Mouse (Mus musculus): ENCODE measurements around the gene Cacna1a. TPM values are rescaled to one million over a fixed set of nuclear protein-coding genes. Genes with fewer than 3 reads are reported as not detected.
A peak's percentile ranks its signal among the peaks of the same experiment; 100 is the strongest.

Cacna1a gene
- total RNA-seq, 2 experiments from 2014 or later, result 3.2 to 3.3 TPM

DNA sequence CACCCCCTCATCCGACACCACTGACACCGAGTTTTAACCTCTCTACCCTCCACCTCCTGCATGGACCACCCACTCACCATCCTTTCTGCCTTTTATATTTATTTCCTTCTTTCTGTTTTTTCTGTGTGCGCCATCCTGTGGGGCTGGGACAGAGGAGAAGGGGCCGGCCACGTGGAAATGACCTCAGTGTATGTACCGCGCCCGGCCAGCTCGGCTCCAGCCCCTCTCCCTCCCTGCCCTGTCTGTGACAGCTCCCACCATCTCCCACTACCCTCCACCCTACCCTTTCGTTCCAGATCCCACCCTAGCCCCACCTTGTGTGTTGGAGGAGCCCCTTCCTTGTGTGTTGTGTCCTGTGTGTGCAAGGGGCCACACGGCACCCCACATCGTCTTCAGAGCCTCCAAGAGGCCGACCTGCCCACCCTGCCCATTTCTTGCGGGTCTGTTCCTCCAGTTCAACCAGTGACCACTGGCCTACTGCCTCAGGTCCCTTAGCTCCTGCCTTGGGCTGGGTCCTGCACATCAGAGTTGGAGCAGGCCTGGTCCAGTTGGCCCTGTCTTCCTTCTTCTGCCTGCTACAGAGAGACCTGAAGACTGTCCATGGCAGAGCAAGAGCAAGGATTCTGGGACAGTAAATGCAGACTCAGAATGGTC is 247.3 kb downstream of the Cacna1a start:
- no peak for DNase-seq (ENCODE audit: low spot score)

DNA sequence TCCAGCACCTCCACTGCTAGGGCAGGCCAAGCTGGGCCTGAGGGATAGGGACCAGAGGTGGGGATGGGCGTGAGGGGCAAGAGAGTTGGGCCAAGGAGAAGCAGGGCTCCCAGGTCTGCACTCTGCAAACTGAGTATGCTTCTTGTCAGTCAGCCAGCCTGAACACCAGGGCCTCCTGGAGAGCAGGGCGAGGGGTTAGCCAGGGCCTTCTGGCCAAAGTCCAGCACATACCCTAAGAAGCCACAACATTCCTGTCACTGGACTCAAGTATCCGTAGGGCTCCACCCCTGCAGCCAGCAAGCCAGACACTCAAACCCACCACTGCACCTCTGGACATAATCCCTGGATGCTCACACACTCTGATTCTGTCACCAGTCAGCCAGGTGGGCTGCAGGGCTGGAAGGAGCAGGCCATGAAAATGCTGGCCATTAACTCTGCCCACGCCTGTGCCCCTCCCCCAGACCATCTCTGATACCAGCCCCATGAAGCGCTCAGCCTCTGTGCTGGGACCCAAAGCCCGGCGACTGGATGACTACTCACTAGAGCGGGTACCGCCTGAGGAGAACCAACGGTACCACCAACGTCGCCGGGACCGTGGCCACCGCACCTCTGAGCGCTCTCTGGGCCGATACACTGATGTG is 247.9 kb downstream of the Cacna1a start:
- no peak for DNase-seq (ENCODE audit: low spot score)

DNA sequence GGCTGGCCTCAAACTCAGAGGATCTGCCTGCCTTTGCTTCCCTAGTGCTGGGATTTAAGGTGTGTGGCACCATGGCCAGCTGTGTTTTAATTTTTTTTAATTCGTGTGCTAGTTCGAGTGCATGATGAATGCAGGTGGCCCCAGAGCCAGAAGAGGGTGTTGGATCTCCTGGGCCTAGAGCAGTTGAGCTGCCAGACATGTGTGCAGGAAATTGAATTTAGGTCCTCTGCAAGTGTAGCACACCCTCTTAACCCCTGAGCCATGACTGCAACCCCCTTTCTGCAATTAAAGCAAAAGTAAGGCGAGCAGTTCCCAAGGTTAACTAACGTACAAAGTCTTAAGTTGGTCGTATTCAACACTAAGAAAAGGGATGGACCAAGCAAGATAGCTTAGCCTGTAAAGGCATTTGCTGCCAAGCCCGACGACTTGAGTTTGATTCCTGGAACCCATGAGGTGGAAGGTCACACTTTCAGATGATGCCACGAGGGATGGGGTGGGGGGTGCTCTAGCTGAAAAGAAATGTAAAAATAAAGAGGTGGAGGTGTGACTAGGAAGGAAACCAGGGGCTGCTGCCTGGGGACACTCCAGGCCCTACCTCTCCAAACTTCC is 249.8 kb downstream of the Cacna1a start:
- no peak for DNase-seq (ENCODE audit: low spot score)

DNA sequence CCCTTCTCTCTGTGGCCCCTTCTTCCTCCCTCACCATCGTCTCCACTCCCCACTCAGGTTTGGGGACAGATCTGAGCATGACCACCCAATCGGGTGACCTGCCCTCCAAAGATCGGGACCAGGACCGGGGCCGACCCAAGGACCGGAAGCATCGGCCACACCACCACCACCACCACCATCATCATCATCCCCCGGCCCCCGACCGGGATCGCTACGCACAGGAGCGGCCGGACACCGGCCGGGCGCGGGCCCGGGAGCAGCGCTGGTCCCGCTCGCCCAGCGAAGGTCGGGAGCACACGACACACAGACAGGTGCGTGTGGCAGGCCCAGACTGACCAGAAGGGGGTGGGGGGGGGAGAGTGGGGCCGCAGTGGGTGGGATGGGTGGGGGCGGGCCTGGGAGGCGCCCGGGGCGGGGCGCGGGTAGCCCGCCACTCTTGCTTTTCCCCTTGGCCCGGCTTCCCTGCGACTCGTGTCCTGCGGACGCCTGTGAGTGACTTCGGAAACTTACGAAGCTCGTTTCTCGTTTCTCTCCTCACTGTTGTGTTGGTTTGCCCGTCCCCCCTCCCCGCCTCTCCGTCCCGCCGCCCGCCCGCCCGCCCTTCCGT is 250.4 kb downstream of the Cacna1a start:
- DNase-seq (ENCODE audit: low spot score), result no peak

DNA sequence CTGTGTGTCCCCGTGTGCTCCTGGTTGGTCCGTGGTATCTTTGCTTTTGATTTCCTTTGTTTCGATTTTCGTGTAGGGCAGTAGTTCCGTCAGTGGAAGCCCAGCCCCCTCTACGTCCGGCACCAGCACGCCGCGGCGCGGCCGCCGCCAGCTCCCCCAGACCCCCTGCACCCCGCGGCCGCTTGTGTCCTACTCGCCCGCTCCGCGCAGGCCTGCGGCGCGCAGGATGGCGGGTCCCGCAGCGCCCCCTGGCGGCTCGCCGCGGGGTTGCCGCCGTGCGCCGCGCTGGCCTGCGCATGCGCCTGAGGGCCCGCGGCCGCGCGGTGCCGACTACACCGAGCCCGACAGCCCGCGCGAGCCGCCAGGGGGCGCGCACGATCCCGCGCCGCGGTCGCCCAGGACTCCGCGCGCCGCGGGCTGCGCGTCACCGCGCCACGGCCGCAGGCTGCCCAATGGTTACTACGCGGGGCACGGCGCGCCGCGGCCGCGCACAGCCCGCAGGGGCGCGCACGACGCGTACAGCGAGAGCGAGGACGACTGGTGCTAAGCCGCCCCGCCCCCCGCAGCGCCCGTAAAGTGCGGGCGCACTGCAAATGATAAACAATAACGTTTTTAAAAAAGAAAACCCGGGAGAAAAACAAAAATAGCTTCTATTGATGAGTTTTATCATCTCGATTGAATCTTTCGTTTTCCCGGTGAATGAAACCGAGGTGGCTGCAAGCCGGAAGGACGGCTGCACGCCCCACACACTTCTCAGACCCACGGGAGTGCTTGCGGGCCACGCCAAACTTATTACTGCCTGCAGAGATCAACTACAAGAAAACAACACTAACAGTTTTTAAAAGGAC is 251.1 kb downstream of the Cacna1a start:
- peak; percentile 90 for DNase-seq (ENCODE audit: low spot score)

DNA sequence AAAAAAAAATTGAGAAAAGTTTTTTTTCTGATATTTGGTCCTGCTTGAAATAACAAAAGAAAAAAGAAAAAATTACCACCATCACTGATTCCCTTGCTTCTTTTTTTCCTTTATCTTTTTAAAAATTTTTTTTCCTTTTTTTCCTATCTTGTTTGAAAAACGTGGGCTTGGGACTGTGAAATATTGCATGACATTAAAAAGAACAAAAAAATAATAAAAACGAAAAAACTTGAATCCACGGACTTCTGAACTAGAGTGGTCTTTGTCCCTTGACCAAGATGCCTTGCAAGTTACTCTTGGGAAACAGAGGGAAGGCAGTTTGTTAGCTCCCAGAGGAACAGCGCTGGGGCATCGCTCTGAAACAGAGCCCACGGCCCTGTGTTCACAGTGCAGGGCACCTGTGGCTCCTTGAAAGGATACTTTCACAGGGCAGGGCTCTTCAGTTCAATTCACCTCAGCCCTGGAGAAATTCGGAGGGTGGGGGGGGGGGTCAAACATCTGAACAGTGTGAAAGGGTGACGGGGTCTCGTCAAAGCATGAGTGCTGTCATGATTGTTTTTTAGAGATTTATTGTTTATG is 251.9 kb downstream of the Cacna1a start:
- DNase-seq (ENCODE audit: low spot score), result no peak

DNA sequence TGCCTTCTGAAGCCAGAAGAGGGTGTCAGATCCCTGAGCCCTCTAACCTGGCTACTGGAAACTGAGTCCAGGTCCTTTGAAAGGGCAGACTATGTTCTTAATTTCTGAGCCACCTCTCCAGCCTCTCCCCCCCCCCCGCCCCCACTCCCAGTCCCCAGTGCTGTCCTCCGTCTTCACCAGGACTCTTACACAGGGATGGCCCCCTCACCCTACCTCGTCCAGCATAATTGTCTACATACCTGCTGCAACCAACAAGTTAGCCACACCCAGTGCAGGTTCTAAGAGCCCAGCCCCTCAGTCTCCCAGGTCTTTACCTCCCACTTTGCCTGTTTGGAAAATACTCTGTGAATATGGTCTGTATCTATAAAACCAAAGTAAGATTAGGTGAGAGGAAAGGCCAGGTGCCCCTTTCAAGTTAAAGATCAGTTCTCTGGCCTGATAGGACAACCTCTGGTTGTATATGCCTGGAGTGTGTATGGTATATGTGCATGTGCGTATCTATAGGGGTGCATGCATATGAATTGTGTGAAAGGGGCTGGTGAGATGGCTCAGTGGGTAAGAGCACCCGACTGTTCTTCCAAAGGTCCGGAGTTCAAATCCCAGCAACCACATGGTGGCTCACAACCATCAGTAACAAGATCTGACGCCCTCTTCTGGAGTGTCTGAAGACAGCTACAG is 252.5 kb downstream of the Cacna1a start:
- no peak for DNase-seq (ENCODE audit: low spot score)

DNA sequence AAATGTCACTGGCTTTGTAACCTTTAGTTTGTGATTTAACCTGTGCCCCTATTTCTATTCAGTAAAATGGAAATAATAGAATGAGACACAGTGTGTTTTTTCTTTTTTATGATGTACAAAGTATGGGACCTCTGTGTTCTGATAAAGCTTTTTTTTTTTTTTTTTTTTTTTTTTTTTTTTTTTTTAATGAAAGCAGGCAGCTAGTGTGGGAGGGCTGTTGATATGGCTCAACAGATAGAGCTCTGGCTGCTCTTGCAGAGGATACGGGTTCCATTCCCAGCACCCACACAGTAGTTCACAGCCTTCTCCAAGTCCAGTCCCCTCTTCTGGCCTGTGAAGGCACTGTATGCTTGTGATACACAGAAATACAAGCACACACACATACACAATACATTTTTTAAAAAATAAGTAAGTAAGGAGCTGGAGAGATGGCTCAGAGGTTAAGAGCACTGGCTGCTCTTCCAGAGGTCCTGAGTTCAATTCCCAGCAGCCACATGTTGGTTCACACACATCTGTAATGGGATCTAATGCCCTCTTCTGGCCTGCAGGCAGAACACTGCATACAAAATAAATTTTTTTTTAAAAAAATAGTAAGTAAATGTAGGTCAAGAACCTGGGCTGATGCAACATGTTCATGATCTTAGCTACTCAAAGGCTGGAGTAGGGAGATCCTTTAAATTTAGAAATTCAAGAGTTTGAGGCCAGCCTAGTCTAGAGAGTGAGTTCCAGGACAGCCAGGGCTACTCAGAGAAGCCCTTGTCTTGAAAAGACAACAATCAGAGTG is 253.5 kb downstream of the Cacna1a start:
- no peak for DNase-seq (ENCODE audit: low spot score)

DNA sequence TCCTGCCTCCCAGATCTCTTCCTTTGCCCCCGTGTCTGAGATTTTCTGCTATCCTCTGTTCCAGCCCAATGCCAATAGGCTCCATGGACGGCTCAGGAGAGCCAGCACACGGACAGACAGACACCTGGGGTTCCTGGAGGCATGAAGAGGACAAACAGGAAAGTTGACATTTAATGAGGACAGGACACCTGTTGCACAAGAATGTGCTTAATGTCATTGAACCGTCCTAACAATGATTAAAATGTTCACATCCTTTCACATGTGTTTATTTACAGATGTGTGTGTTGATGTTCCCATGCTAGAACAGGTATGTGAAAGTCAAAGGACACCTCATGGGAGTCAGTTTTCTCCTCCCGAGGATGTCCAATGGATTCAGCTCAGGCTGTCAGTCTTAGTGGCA is 254.8 kb downstream of the Cacna1a start:
- no peak for DNase-seq (ENCODE audit: low spot score)

DNA sequence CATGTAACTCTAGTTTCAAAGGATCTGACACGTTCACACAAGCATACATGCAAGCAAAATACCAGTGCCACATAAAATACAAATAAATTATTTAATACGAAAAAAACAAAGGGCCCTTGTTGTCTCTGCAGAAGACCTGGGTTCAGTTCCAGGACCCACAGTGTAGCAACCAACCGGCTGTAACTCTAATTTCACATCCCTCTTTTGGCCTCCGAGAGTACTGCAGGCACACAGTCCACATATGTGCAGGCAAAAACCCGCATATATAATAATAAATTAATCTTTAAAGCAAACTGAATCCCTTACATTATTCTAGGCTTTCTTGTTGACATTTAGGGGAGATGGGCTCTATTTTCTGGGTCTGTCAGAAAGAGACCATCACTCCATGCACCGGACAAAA is 258.6 kb downstream of the Cacna1a start:
- no peak for DNase-seq (ENCODE audit: low spot score)

DNA sequence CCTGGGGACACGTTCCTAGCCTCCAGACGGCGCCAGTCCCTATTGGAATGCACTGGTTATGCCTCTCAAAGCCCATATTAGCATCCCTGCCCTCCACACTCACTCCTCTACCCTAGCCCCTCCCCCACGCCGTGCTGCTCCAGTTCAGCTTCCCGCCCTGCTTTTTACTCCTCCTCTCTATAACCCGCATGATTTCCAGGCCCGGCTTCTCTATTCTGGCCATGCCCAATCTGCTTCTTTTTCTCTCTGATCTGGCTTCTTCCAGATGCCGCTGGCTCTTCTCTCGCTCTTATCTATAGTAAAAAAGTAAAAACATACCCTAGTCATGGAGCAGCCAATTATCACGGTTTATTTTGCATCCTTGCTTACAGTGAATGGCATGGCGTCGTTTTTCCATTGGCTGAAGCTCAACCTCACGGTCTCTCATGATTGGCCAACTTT is 259.2 kb downstream of the Cacna1a start:
- no peak for DNase-seq (ENCODE audit: low spot score)

DNA sequence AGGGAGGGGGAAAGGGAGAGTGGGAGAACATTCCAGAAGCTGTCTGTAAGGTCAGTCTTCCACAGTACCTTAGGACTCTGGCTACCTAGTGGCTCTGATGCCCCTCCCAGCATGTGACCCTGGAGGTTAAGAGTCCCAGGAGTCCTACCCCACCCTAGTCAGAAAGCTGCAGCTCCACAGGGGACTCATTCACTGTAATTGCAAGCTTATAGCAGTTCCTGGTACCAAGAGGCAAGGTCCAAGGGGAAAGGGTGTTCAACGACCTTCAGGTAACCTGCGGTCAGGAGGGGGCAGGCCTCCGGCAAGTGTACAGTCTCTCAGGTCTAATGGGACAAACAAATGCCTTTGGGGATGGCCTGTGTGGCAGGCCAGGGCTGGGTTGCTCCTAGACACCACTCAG is 262.0 kb downstream of the Cacna1a start:
- DNase-seq (ENCODE audit: low spot score), result no peak

DNA sequence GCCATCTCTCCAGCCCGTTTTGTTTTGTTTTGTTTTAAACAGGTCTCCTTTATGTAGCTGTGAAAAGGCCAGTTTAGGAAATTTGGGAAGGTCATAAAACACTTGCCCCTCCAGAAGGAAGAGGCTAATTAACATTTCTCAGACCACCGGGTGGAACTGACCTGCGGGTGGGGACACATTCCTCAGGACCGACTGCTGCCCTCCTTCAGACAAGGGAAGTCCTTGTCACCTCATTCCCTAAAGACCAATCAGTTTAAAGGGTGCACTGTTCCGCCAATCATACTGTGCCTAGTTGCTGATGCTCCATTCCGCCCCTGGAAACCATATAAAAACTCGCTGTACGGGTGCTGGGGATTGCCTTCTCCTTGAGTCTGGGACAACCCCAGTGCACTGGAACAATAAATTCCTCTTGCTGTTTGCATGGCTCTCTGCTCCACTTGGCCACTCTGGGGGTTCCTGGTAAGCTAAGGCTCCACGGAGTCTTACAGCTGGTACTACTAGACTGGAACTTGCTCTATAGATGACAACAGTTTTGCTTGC is 264.9 kb downstream of the Cacna1a start:
- DNase-seq (ENCODE audit: low spot score), result no peak

DNA sequence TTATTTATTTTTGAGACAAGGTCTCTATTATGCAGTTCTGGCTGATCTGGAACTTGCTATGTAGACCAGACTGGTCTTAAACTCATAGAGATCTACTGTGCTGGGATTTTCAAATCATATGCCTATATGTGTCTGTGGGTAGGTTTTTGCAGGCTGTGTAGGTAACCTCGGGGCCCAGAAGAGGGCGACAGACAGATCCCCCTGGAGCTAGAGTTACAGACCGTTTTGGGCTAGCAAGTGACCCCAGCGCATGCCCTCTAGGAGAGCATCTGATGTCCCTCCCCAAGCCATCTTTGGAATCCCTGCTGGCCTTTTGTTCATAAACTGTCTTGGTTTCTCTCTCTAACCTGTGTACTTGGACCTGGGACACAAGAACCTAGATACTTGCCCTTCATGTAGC is 266.4 kb downstream of the Cacna1a start:
- no peak for DNase-seq (ENCODE audit: low spot score)

DNA sequence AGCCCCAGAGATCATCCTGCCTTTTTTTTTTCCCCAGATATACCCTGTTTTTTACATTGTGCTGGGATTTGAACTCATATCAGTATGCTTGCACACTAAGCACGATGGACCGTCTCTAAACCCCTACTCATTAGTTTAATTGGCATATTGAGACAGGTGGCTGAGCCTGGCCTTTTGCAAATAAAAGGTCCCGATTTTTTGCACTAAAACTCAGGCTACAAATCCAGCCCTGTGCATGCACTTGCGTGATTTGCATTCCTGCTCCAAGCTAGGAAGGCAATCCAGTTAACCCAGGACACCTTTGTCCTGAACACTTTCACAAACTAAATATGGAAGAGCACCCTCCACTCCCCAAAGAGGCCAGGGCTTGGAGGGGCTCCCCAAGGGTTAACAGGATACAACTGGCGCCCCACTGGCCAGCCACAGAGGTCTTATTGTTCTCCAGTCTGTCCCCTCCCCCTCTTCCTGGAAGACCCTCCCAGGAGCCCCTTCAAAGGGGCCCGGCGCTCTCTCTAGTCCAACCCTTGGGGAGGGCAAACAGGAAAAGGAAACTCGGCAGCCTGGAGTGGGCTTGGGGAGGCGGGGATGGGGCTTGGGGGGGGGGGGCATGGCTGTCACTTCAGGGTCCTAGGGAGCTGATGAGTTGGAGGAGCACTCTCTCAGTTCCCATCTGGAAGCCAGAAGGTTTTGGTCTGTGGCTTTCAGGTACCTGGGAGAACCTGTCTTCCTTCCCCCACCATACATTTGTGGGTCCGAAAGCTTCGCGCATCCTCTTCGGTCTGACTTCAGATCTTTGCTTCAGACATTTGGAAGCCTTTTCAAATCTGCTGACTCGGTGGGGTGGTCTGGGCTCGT is 267.3 kb downstream of the Cacna1a start:
- no peak for DNase-seq (ENCODE audit: low spot score)

DNA sequence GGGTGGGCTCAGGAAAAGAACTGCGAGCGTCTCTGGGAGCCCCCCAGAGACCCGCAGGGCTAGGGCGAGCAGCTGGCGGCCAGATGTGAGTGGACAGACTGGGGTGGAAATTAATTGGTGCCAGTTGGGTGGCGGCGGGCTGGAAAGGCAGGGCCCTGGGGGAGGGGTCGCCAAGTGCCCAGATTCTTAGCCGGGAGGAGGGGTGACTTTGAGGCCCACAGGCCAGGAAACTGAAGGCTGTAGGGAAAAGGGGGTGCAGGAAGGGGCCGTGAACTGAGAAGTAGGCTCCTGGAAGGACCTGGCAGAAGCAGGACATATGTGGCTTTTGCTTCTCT is 267.9 kb downstream of the Cacna1a start:
- DNase-seq (ENCODE audit: low spot score), result no peak

DNA sequence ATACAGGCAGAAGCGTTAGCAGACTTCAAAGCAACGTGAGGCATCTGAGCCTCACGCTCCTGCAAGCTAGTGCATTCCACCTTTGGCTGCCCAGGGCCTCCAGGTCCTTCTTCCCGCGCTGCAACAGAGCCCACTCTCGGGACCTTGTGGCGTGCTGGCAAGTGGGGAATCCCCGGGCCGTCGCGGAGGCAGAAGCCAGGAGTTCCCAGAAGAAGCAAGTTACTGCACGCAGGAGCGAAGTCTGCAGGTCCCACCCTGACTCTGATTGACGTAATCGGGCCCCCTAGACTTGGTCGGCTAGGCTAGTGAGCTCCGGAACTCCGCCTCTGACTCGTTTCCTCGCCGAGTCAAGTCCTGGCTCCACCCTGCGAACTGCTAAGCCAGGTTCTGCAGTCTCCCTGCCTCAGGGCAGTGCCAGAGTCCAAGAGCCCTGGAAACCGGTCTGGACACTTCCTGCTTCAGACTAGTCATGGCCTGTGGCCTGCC is 268.4 kb downstream of the Cacna1a start:
- peak; percentile 55 for DNase-seq (ENCODE audit: low spot score)

DNA sequence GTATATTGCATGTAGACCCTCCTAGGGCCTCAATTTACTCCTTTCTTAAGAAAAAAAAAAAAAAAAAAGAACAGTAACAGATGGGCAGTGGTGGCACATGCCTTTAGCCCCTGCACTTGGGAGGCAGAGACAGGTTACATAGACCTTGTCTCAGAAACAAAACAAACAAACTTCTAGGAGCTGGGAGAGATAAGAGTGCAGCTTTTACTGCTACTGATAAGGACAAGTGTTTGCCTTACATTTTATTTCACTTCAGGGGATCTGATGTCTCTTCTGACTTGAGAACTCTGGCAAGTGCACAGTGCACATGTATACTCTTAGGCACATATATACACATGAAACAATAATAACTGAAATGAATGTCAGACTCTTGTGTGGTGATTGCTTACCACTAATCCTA is 269.0 kb downstream of the Cacna1a start:
- no peak for DNase-seq (ENCODE audit: low spot score)

DNA sequence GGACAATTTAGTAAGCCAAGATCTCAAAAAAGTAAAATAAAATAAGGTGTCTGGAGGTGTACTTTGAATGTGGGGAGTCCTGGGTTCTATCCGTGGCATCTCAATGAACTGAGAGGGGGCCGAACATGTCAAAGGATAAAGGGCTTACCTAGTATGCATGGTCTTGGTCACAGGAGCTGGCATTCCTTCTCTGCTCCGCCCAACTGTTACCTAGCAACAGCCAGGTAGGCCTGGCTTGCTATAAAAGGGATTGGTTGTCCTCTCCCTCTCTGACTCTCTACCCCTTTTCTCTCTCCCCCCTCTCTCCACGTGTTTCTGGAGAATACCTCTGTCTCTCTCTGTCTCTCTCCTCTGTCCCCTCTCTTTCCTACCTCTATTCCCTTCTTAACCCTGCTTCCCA is 269.4 kb downstream of the Cacna1a start:
- DNase-seq (ENCODE audit: low spot score), result no peak

Measured in gastrocnemius, adult 18-20 months (tissue).